Mouse (Mus musculus) MEL (cell line): ENCODE data around the gene Tsn. TPM values are rescaled to one million over a fixed set of nuclear protein-coding genes. Genes with fewer than 3 reads are reported as not detected.

ENCODE experiments used
- DNase-seq: peaks from one replicate; pipeline ENCODE4 v3.0.0; 2011; ENCODE audit warnings: low read depth, low spot score
- H3K27ac ChIP-seq: 2 replicates; pipeline ENCODE4 v1.5.1; 2012; ENCODE audit warnings: low read depth, mild to moderate bottlenecking, control low read depth, low read length, moderate library complexity; ENCODE audit not compliant: control insufficient read depth
- H3K27me3 ChIP-seq, 2 experiments: fragments of 150-350 bp in 1 of 2; sonication (generic) in 1 of 2; 2 replicates each; pipeline ENCODE4 v1.6.1; 2012; ENCODE audit warnings: low read length in 2 of 2, mild to moderate bottlenecking in 2 of 2, improper control_type of control experiment in 1 of 2, moderate library complexity in 1 of 2; ENCODE audit not compliant: insufficient read depth in 2 of 2, control insufficient read depth in 1 of 2
- H3K36me3 ChIP-seq, 2 experiments: 2 replicates each; pipeline ENCODE4 v1.6.1; 2012 to 2014; ENCODE audit warnings: low read length in 2 of 2, improper control_type of control experiment in 1 of 2, inconsistent platforms in 1 of 2, mild to moderate bottlenecking in 1 of 2; ENCODE audit not compliant: insufficient read depth in 2 of 2, control insufficient read depth in 1 of 2
- H3K4me1 ChIP-seq, 2 experiments: fragments of 150-350 bp in 1 of 2; sonication (generic) in 1 of 2; 2 replicates each; pipeline ENCODE4 v1.6.1; 2012; ENCODE audit warnings: low read length in 2 of 2, improper control_type of control experiment in 1 of 2, mild to moderate bottlenecking in 1 of 2; ENCODE audit not compliant: insufficient read depth in 2 of 2, control insufficient read depth in 1 of 2
- H3K4me3 ChIP-seq, 2 experiments: fragments of 150-350 bp in 1 of 2; sonication (generic) in 1 of 2; 2 replicates each; pipeline ENCODE4 v1.5.1; 2012; ENCODE audit warnings: low read depth in 2 of 2, low read length in 2 of 2, mild to moderate bottlenecking in 2 of 2, moderate library complexity in 2 of 2, control low read depth in 1 of 2, improper control_type of control experiment in 1 of 2; ENCODE audit not compliant: control insufficient read depth in 1 of 2, insufficient read depth in 1 of 2
- H3K79me2 ChIP-seq: 2 replicates; pipeline ENCODE4 v1.6.1; 2012; ENCODE audit warnings: mild to moderate bottlenecking, low read length, moderate library complexity; ENCODE audit not compliant: control insufficient read depth, poor library complexity, insufficient read depth
- H3K9ac ChIP-seq: 2 replicates; pipeline ENCODE4 v1.6.1; 2012; ENCODE audit warnings: low read depth, mild to moderate bottlenecking, control low read depth, low read length, moderate library complexity; ENCODE audit not compliant: control insufficient read depth, poor library complexity, severe bottlenecking
- H3K9me3 ChIP-seq: fragments of 150-350 bp; sonication (generic); replicated peaks from 2 replicates; pipeline ENCODE4 v1.6.1; 2012; ENCODE audit warnings: mild to moderate bottlenecking, low read length, improper control_type of control experiment, moderate library complexity; ENCODE audit not compliant: insufficient read depth
- CHD1 ChIP-seq: IDR thresholded peaks from 2 replicates; pipeline ENCODE4 v1.6.1; 2012; ENCODE audit warnings: low read depth, mild to moderate bottlenecking, inconsistent platforms, low read length, improper control_type of control experiment
- CTCF ChIP-seq, 3 experiments: IDR thresholded peaks in 2 of 3; conservative IDR thresholded peaks in 1 of 3; 2 replicates each; pipeline ENCODE4 v1.5.1; 2011 to 2012; ENCODE audit warnings: low read length in 3 of 3, low read depth in 2 of 3, mild to moderate bottlenecking in 2 of 3, improper control_type of control experiment in 1 of 3, inconsistent platforms in 1 of 3, mixed read lengths in 1 of 3, moderate library complexity in 1 of 3; ENCODE audit not compliant: control insufficient read depth in 1 of 3, insufficient read depth in 1 of 3, poor library complexity in 1 of 3, severe bottlenecking in 1 of 3
- E2F4 ChIP-seq: IDR thresholded peaks from 2 replicates; pipeline ENCODE4 v1.6.1; 2011; ENCODE audit warnings: low read depth, low read length, improper control_type of control experiment, borderline replicate concordance
- ELF1 ChIP-seq: IDR thresholded peaks from 2 replicates; pipeline ENCODE4 v1.6.1; 2014; ENCODE audit warnings: low read depth, mild to moderate bottlenecking, inconsistent platforms, low read length, improper control_type of control experiment, moderate library complexity
- EP300 ChIP-seq, 2 experiments: IDR thresholded peaks; 2 replicates each; pipeline ENCODE4 v1.6.1; 2011; ENCODE audit warnings: improper control_type of control experiment in 2 of 2, low read length in 2 of 2, low read depth in 1 of 2, mild to moderate bottlenecking in 1 of 2
- GABPA ChIP-seq: IDR thresholded peaks from 2 replicates; pipeline ENCODE4 v1.6.1; 2012; ENCODE audit warnings: low read depth, mild to moderate bottlenecking, inconsistent platforms, low read length, improper control_type of control experiment, moderate library complexity
- GATA1 ChIP-seq: IDR thresholded peaks from 2 replicates; pipeline ENCODE4 v1.6.1; 2011; ENCODE audit warnings: low read depth, low read length, improper control_type of control experiment
- HCFC1 ChIP-seq: IDR thresholded peaks from 2 replicates; pipeline ENCODE4 v1.6.1; 2012; ENCODE audit warnings: low read depth, mild to moderate bottlenecking, inconsistent platforms, low read length, improper control_type of control experiment, moderate library complexity
- KAT2A ChIP-seq: conservative IDR thresholded peaks from 2 replicates; pipeline ENCODE4 v1.6.1; 2012; ENCODE audit warnings: low read depth, low read length, improper control_type of control experiment, inconsistent platforms
- MAFK ChIP-seq: IDR thresholded peaks from 2 replicates; pipeline ENCODE4 v1.6.1; 2011; ENCODE audit warnings: low read depth, mild to moderate bottlenecking, low read length, improper control_type of control experiment, borderline replicate concordance
- MXI1 ChIP-seq: IDR thresholded peaks from 2 replicates; pipeline ENCODE4 v1.6.1; 2011; ENCODE audit warnings: mild to moderate bottlenecking, low read depth, low read length, improper control_type of control experiment
- MYB ChIP-seq: IDR thresholded peaks from 2 replicates; pipeline ENCODE4 v1.6.1; 2011; ENCODE audit warnings: mild to moderate bottlenecking, low read depth, low read length, improper control_type of control experiment
- MYC ChIP-seq: IDR thresholded peaks from 2 replicates; pipeline ENCODE4 v1.6.1; 2011; ENCODE audit warnings: low read depth, mild to moderate bottlenecking, low read length, improper control_type of control experiment, moderate library complexity
- NELFE ChIP-seq: IDR thresholded peaks from 2 replicates; pipeline ENCODE4 v1.6.1; 2011; ENCODE audit warnings: low read depth, low read length, improper control_type of control experiment
- NRF1 ChIP-seq: IDR thresholded peaks from 2 replicates; pipeline ENCODE4 v1.6.1; 2014; ENCODE audit warnings: low read depth, mild to moderate bottlenecking, inconsistent platforms, low read length, improper control_type of control experiment, moderate library complexity; ENCODE audit not compliant: poor library complexity, insufficient read depth, severe bottlenecking
- POLR2AphosphoS2 ChIP-seq: IDR thresholded peaks from 2 replicates; pipeline ENCODE4 v1.6.1; 2011; ENCODE audit warnings: low read length, improper control_type of control experiment
- POLR2AphosphoS5 ChIP-seq: IDR thresholded peaks from 2 replicates; pipeline ENCODE4 v1.6.1; 2012; ENCODE audit warnings: low read depth, borderline replicate concordance, mild to moderate bottlenecking, inconsistent platforms, low read length, moderate library complexity, mixed read lengths
- RAD21 ChIP-seq: IDR thresholded peaks from 2 replicates; pipeline ENCODE4 v1.6.1; 2011; ENCODE audit warnings: mild to moderate bottlenecking, low read depth, low read length, improper control_type of control experiment
- SIN3A ChIP-seq: IDR thresholded peaks from 2 replicates; pipeline ENCODE4 v1.6.1; 2012; ENCODE audit warnings: low read length, improper control_type of control experiment, inconsistent platforms
- SMC3 ChIP-seq: IDR thresholded peaks from 2 replicates; pipeline ENCODE4 v1.6.1; 2011; ENCODE audit warnings: low read depth, low read length, improper control_type of control experiment
- UBTF ChIP-seq: IDR thresholded peaks from 2 replicates; pipeline ENCODE4 v1.6.1; 2012; ENCODE audit warnings: low read depth, mild to moderate bottlenecking, inconsistent platforms, low read length, improper control_type of control experiment, moderate library complexity, borderline replicate concordance; ENCODE audit not compliant: insufficient read depth
- USF2 ChIP-seq, 2 experiments: IDR thresholded peaks; 2 replicates each; pipeline ENCODE4 v1.6.1; 2011 to 2012; ENCODE audit warnings: improper control_type of control experiment in 2 of 2, low read length in 2 of 2, borderline replicate concordance in 1 of 2, inconsistent platforms in 1 of 2, low read depth in 1 of 2, mild to moderate bottlenecking in 1 of 2; ENCODE audit not compliant: insufficient read depth in 1 of 2
- polyA plus RNA-seq, 2 experiments: library from polyadenylated mRNA; stranded (reverse) in 1 of 2; unstranded in 1 of 2; fragments of >175 nt in 1 of 2; fragments of >200 nt in 1 of 2; gene quantifications; 2 replicates each; pipeline versions ENCODE4 v1.2.1 to v1.2.4; 2012; ENCODE audit warnings: low replicate concordance in 2 of 2, low read depth in 1 of 2; ENCODE audit not compliant: insufficient read length in 2 of 2, insufficient read depth in 1 of 2, missing spikeins in 1 of 2
- total RNA-seq: library from RNA; depleted of rRNA; stranded (reverse); fragments of 300-350 nt; gene quantifications from 2 replicates; pipeline ENCODE4 v1.2.3, GENCODE M21; 2012

Gene Tsn
- total and polyA plus RNA-seq, 3 experiments = 119 to 378 (median 167) TPM

GRCm38 (mm10) chr1:118335847-118336246, 24.3 kb upstream of the Tsn start:
- no peak overlapping the region for H3K4me3 ChIP-seq
- no peaks in the 10 kb centered on the region for H3K27me3 ChIP-seq
- no peak overlapping the region for H3K27ac ChIP-seq
- peaks cover 0 to 16% of the 10 kb centered on the region in 2 experiments; a peak in 2 of 4 replicates for H3K36me3 ChIP-seq
- DNase-seq = peak; percentile 31
- no peaks in the 10 kb centered on the region for H3K9me3 ChIP-seq
- no peaks in the 10 kb centered on the region for H3K4me1 ChIP-seq
- H3K9ac ChIP-seq = no peak overlapping the region
- H3K79me2 ChIP-seq = no peaks in the 10 kb centered on the region
- TF ChIP-seq RAD21 (peak; percentile 38), CTCF (IDR thresholded peaks at IDR 0.05 in 2 of 3, conservative IDR thresholded peaks at IDR 0.05 in 1 of 3; ENCODE audit: control insufficient read depth in 1 of 3, insufficient read depth in 1 of 3, low read depth in 2 of 3, low read length in 3 of 3, poor library complexity in 1 of 3, severe bottlenecking in 1 of 3) (peak in 1 of 3 experiments; percentile 39; a peak in 2 of 6 replicates), MXI1 (no peak), UBTF (no peak), SMC3 (peak; percentile 37)

GRCm38 (mm10) chr1:118334749-118335713, 23.5 kb upstream of the Tsn start:
- peaks cover 0 to 24% of the 10 kb centered on the region in 2 experiments; a peak in 2 of 4 replicates for H3K36me3 ChIP-seq

GRCm38 (mm10) chr1:118321661-118322201, 10.2 kb upstream of the Tsn start, which contains the start of gene Nifk:
Gene Nifk (plus strand): TSS chr1:118321839.
- H3K9me3 ChIP-seq = no peaks in the 10 kb centered on the region
- peak within 1 kb of the TSS; percentile 70 for H3K27ac ChIP-seq
- H3K4me1 ChIP-seq = peaks cover 0 to 14% of the 10 kb centered on the region in 2 experiments; a peak in 2 of 4 replicates
- peaks cover 49% of the 10 kb centered on the region for H3K79me2 ChIP-seq
- no peaks in the 10 kb centered on the region for H3K27me3 ChIP-seq
- peak within 1 kb of the TSS; percentile 98 for H3K9ac ChIP-seq
- H3K36me3 ChIP-seq = peaks cover 15 to 22% of the 10 kb centered on the region in 2 experiments
- DNase-seq = peak; percentile 99
- H3K4me3 ChIP-seq = peak within 1 kb of the TSS; percentile 87 to 100
- no peak for TF ChIP-seq EP300 (IDR thresholded peaks at IDR 0.05; ENCODE audit: low read depth in 1 of 2, low read length in 2 of 2)
- no peak for TF ChIP-seq NRF1
- no peak for TF ChIP-seq USF2 (IDR thresholded peaks at IDR 0.05; ENCODE audit: borderline replicate concordance in 1 of 2, insufficient read depth in 1 of 2, low read depth in 1 of 2, low read length in 2 of 2)
- no peak for TF ChIP-seq E2F4
- no peak; the same call in 1 of the 2 replicates for TF ChIP-seq KAT2A
- no peak for TF ChIP-seq GATA1
- no peak for TF ChIP-seq GABPA
- peak; percentile 96 for TF ChIP-seq MXI1
- peak; percentile 97 for TF ChIP-seq MYC
- 0 out of 2 replicates have a peak, but pooled peaks have one; percentile 82 for TF ChIP-seq CHD1
- peak; percentile 90 for TF ChIP-seq NELFE
- no peak for TF ChIP-seq MAFK
- TF ChIP-seq MYB = no peak
- TF ChIP-seq UBTF = no peak
- TF ChIP-seq HCFC1 = peak; percentile 93
- TF ChIP-seq ELF1 = peak; percentile 93
- peak; percentile 97 for TF ChIP-seq SIN3A

More at GRCm38 (mm10) chr1:118334749-118335713, 23.5 kb upstream of the Tsn start:
- no peak overlapping the region for H3K4me3 ChIP-seq
- no peaks in the 10 kb centered on the region for H3K4me1 ChIP-seq
- H3K79me2 ChIP-seq = no peaks in the 10 kb centered on the region
- no peaks in the 10 kb centered on the region for H3K9me3 ChIP-seq
- no peak overlapping the region for H3K27ac ChIP-seq
- H3K27me3 ChIP-seq = no peaks in the 10 kb centered on the region
- no peak overlapping the region for H3K9ac ChIP-seq
- no peak for DNase-seq
- 0 out of 2 replicates have a peak, but pooled peaks have one; percentile 53 for TF ChIP-seq POLR2AphosphoS5
- TF ChIP-seq POLR2AphosphoS2 = peak; percentile 13; the same call in 1 of the 2 replicates
- no peak for TF ChIP-seq KAT2A
- TF ChIP-seq, all 39 proteins: peak for 2
